Mouse (Mus musculus): Measurements from ENCODE around the gene Slc25a26. TPM values are rescaled to one million over a fixed set of nuclear protein-coding genes. Genes with fewer than 3 reads are reported as not detected.
"Not testable (repeated sequence)": the region's sequence is repeated elsewhere in the genome, so short reads cannot be mapped to it uniquely, and the experiment has no call there.

Slc25a26 gene
- total RNA-seq, 4 experiments from 2014 or later = 14.5 to 19.0 (median 17.9) TPM

DNA sequence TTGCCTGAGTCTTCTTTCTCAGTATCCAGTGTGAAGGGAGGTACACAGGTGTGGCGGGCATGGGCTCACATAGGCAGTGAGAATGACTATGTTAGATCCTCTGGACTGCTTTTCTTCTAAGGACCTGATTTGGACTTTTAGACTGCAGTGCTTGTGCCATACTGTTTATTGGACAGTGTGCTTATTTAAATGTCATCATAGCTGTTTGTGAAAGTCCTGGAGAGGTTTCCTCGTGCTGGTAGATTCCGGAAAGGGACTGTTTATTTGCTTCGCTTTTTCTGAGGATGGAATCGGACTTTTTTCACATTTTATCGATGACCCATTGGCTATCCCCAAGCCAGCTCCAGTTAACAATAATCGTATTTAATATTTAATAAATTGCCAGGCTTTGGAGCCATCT is 50.7 kb downstream of the Slc25a26 start:
- no peak for DNase-seq (ENCODE audit: low spot score in 2 of 2)

DNA sequence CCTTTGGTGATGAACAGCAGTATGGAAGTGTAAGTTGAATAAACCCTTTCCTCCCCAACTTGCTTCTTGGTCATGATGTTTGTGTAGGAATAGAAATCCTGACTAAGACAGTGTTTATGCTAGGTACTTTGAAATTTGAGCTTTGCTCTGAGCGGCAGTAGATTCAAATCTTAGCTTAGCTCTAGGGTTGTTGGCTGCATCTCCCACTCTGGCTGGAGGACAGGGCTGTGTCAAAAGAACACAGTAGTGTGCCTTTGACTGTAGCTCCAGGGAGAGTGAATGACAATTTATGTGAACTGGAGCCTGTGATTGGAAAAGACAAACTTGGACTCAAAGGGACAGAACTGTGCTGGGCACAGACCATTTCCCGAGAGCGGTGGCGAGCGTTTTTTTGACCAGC is 53.0 kb downstream of the Slc25a26 start:
- no peak for DNase-seq (ENCODE audit: low spot score in 2 of 2)

- DNase-seq (ENCODE audit: low spot score in 2 of 2) = not testable (repeated sequence)
Observed at GRCm38 (mm10) chr6:94558603-94559002, 58.5 kb downstream of the Slc25a26 start.

DNA sequence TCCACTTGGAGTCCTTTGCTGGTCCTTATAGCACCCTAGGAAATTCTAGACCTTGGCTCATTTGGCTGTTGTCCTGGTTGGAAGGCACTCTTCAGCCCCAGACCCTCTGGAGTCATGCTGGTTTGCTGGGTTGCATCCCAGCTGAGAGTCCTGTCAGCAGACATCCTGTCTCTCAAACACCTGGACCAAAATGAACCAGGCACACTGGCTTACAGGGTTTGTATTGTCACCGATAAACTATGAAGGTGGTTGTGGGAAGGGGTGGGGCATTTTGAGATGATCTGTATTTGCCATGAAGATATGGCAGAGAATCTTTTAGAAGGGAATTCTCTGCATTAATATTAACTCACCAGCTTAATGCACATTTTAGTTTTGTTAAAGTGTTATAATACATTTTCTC is 60.8 kb downstream of the Slc25a26 start:
- DNase-seq (ENCODE audit: low spot score in 2 of 2) = no peak

DNA sequence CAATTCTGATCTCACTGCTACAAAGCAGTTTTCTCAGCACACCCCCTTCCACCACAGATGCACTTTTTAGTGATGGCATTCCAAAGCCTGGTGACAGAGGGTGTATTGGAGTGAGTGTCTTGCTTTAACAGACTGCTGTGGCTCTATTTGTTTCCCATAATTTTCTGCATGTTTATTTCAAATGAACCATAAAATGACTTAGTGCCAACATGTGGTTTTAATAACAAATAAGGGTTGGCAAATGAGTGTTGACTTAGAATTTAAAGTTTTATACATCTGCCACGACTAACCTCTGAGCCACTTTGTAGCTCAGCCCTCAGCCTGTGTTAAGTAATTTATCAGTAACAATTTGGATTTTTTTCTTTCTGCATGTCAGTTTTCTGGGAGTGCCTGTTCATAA is 61.2 kb downstream of the Slc25a26 start:
- no peak for DNase-seq (ENCODE audit: low spot score in 2 of 2)

GRCm38 (mm10) chr6:94563203-94563940 is 63.2 kb downstream of the Slc25a26 start:
- no peak for DNase-seq (ENCODE audit: low spot score in 2 of 2)

DNA sequence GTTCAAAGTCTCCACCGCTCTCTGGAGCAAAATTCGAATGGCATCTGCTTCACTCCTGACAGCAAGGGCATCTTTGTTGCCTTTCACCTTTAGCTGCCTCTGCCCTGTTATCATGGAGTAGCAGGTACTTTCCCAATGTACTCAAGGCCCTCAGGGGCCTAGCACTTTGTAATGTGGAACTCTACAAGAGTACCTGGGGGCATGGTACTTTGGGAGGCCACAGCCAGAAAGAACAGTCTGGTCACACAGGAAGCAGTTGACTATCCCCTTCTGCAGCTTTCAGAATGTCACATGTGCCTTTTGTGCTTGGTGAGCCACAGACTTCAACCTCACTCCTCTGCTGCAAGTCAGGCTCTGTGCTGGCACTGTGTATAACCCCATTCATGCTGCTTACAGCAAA is 65.6 kb downstream of the Slc25a26 start:
- DNase-seq (ENCODE audit: low spot score in 2 of 2) = no peak

DNA sequence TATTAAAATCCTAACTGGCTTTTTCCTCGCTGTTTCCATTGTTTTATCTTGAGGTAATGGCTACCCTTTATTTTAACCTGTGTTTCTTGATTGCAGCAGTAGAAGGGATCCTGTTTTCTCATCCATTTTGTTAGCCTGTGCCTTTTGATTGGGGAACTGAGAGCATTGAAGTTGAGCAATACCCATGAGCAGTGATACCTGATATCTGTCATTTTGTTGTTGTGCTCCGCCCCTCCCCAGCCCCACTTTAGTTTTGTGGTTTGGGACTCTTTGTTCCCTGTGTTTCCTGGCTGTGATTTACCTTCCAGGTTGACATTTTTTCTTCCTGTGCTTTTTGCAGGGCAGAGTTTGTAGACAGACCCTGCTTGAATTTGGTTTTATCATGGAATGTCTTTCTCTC is 67.9 kb downstream of the Slc25a26 start:
- no peak for DNase-seq (ENCODE audit: low spot score in 2 of 2)

GRCm38 (mm10) chr6:94575526-94576166 is 75.5 kb downstream of the Slc25a26 start:
- no peak for DNase-seq (ENCODE audit: low spot score in 2 of 2)

GRCm38 (mm10) chr6:94577991-94578390 is 77.9 kb downstream of the Slc25a26 start:
- no peak for DNase-seq (ENCODE audit: low spot score in 2 of 2)

GRCm38 (mm10) chr6:94582055-94582454 is 81.9 kb downstream of the Slc25a26 start:
- no peak for DNase-seq (ENCODE audit: low spot score in 2 of 2)

- no peak for DNase-seq (ENCODE audit: low spot score in 2 of 2)
Observed at GRCm38 (mm10) chr6:94584147-94584695, 84.1 kb downstream of the Slc25a26 start.

DNA sequence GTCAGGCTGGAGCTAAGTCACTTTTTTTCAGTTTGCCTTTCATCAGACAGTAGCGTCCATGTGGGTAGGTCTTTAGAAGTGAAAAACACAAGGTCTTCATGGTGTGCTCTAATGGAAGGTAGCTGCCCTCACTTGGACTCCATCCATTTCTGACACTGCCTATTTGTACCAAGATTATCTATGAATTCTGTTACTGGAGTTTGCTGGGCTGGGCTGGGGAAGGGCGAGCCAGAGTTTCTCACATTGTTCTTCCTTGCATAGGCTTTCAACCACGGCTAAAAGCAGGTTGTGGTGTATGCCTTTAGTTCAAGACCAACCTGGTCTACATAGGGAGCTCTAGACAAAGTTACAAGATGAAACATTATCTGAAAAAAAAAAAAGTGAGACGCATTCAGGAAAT is 84.8 kb downstream of the Slc25a26 start:
- DNase-seq (ENCODE audit: low spot score in 2 of 2) = no peak

DNA sequence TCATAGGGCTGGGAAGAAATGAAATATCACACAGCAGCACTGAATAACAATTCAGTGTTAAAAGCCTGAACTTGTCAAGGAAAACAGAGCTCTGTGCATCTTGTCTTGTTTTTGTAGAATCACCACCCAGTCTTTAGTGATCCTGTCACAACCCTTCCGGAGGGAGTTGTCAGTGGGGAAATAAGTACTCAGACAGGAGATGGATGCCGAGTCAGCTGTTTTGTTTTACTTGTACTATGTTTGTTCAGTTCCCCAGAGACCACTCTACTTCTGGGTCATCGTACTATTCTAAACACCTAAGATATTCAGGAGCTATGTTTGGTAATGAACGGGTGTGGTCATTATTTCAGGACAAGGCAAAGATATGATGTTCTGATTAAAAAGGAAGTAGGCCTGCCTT is 88.2 kb downstream of the Slc25a26 start:
- no peak for DNase-seq (ENCODE audit: low spot score in 2 of 2)

DNA sequence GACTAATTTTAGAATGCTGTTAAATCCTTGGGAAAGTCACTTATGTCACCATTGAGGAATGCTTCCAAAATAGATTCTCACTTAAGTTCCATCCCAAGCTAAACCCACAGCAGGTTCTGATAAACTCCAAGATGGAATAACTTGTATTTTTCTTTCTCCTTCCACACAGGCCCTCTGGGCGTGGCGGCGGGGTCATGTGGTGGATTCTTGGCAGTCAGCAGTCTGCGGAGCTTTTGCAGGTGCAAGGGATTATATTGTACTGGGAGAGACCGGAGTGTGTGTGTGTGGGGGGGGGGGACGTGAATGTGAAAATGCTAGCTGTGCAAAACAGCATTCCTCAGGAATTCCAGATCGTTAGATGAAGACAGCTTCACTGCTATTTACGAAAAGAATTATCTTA is 92.1 kb downstream of the Slc25a26 start:
- DNase-seq (ENCODE audit: low spot score in 2 of 2) = peak in 1 of 2 experiments; percentile 39

- DNase-seq (ENCODE audit: low spot score in 2 of 2) = no peak
Observed at GRCm38 (mm10) chr6:94592710-94593109, 92.6 kb downstream of the Slc25a26 start.

- DNase-seq (ENCODE audit: low spot score in 2 of 2) = no peak
Observed at GRCm38 (mm10) chr6:94594096-94594665, 94.0 kb downstream of the Slc25a26 start.

DNA sequence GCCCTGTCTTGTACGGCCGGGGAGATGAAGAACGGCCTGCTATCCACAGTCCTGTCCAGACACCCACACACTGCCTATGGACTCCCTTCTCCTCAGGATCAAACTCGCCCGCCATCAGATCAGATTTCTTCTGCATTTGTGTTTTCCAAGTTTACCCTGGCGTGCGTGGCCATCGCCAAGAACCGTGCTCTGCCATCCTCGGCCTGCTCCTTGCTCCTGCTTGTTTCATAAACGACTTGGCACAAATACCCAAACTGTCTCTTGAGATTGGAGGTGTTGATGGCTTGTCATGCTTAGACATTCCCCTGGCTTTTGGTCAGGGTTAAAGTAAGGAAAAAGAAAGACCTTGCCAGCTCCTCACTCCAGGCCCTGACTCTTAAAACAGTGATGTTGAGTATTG is 94.6 kb downstream of the Slc25a26 start:
- no peak for DNase-seq (ENCODE audit: low spot score in 2 of 2)

DNA sequence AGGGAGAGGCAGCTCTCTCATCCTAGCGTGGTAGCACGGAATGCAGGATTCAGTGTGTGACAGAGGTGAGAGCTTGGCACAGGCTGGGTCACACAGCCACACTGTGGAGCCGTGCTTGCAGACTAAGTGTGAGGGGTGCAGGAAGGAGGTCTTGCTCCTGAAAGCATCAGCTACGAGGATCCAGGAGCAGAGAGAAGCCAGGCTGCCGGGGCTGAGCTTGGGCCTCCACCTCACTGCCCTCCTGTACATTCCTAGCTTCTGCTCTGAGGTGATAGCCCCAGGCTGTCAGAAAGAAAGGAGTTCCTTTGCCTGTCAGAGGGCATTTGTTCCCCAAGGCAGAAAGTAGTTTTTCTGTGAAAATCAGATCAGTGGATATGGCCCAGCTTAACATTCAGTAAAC is 95.1 kb downstream of the Slc25a26 start:
- DNase-seq (ENCODE audit: low spot score in 2 of 2) = no peak

GRCm38 (mm10) chr6:94596051-94596760 is 96.1 kb downstream of the Slc25a26 start:
- peak; percentile 57 to 76 for DNase-seq (ENCODE audit: low spot score in 2 of 2)

DNA sequence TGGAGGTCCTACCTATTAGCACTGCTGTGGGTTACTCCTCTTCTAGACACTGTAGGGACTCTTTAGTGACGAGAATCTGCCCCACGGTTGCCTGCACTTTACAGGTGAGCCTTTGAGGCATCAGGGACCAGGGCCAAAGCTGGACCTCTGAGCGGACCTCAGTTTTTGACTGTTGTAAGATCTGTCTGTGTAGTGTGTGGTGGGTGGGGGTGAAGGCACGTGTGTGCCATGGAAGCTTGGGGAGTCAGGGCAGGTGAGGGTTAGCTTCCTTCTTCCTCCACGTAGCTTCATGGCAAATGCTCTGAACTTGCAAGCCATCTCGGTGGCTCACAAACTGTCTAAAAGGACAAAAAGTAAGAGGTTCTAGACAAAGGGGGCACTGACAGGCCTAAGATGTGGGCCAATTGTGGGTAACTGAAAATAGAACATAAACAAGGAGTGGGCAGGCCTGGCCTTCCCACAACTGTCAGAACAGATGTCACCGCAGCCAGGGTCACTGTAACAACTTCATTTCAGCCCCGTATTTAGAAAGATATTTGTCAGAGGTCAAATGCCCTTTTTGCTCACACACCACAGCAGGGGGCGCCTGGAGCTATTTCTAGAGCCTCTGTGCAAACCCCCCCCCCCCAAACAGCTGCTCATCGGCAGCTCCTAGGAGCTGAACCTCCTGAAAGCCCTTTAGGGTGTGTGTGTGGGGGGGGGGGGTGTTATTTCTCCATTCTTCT is 96.8 kb downstream of the Slc25a26 start:
- DNase-seq (ENCODE audit: low spot score in 2 of 2) = peak in 1 of 2 experiments; percentile 52
